Mouse (Mus musculus): ENCODE data around the gene Vmn2r15. TPM values are rescaled to one million over a fixed set of nuclear protein-coding genes. Genes with fewer than 3 reads are reported as not detected.

The Vmn2r15 gene
- not detected in 2 replicates for polyA plus RNA-seq (2012; rRNA removed)

GRCm38 (mm10) chr5:109297544-109297943 is at the start of gene Vmn2r15:
TSS of gene Vmn2r15 (minus strand) at chr5:109297644.
- no peak for DNase-seq (ENCODE audit: low read depth)
- TF ChIP-seq POLR2A (IDR thresholded peaks at IDR 0.05; ENCODE audit: borderline replicate concordance, extremely low read depth, insufficient read depth, insufficient read length, poor library complexity, severe bottlenecking) (no peak), CTCF (IDR thresholded peaks at IDR 0.05; ENCODE audit: borderline replicate concordance, extremely low read depth, insufficient read depth, insufficient read length) (no peak)

- no peak for TF ChIP-seq POLR2A (IDR thresholded peaks at IDR 0.05; ENCODE audit: borderline replicate concordance, extremely low read depth, insufficient read depth, insufficient read length, poor library complexity, severe bottlenecking)
- TF ChIP-seq CTCF (IDR thresholded peaks at IDR 0.05; ENCODE audit: borderline replicate concordance, extremely low read depth, insufficient read depth, insufficient read length): no peak
- no peak for DNase-seq (ENCODE audit: low read depth)
These were observed 32.4 kb upstream of the Vmn2r15 start, which contains the start of gene Vmn2r16 for GRCm38 (mm10) chr5:109329862-109330261. TSS of gene Vmn2r16 (plus strand) at chr5:109330162.

- no peak for DNase-seq (ENCODE audit: low read depth)
- no peak for TF ChIP-seq CTCF (IDR thresholded peaks at IDR 0.05; ENCODE audit: borderline replicate concordance, extremely low read depth, insufficient read depth, insufficient read length)
- no peak for TF ChIP-seq POLR2A (IDR thresholded peaks at IDR 0.05; ENCODE audit: borderline replicate concordance, extremely low read depth, insufficient read depth, insufficient read length, poor library complexity, severe bottlenecking)
These were observed 2.8 kb downstream of the Vmn2r15 start for GRCm38 (mm10) chr5:109294655-109295054.

Other genes starting within 250 kb of the Vmn2r15 start
- not detected in 2 replicates for gene Vmn2r11, start 238.1 kb downstream of the Vmn2r15 start, polyA plus RNA-seq (2012; rRNA removed)
- gene Vmn2r12, start 199.7 kb downstream of the Vmn2r15 start, polyA plus RNA-seq (2012; rRNA removed): not detected in 2 replicates
- gene Vmn2r13, start 105.4 kb downstream of the Vmn2r15 start, polyA plus RNA-seq (2012; rRNA removed): not detected in 2 replicates
- not detected in 2 replicates for gene Vmn2r14, start 72.9 kb downstream of the Vmn2r15 start, polyA plus RNA-seq (2012; rRNA removed)
- gene Vmn2r16, start 32.5 kb upstream of the Vmn2r15 start, polyA plus RNA-seq (2012; rRNA removed): not detected in 2 replicates
- gene Vmn2r17, start 122.0 kb upstream of the Vmn2r15 start, polyA plus RNA-seq (2012; rRNA removed): not detected in 2 replicates

Measured in brain, embryonic 14.5 days (tissue).